25 mouse cellular contexts compared by ENCODE assay signal in genomic region chr10:4038576-4038975, GRCm38 (mm10).
DNase-seq lines count a peak whose midpoint lies in the region; ATAC-seq and TF ChIP-seq lines count a peak whose summit lies in the region.
"Had no signal": no experiment of that assay in that cellular context is flagged by ENCODE, and none has a peak within 500 bp of the region (broad histone marks: within the 10 kb centered on the region; RNA-seq: fewer than 3 reads in every experiment).

No protein-coding gene starts in this region.

- TF ChIP-seq CTCF in kidney, postnatal 0 days (IDR thresholded peaks at IDR 0.05; ENCODE audit: low read depth): no peak
- no peak for TF ChIP-seq CTCF in kidney, adult 2 months (conservative IDR thresholded peaks at IDR 0.05; ENCODE audit: insufficient read depth, insufficient read length, low read depth, low read length)

- no peaks in the 10 kb centered on the region for H3K9me3 ChIP-seq in embryonic facial prominence, embryonic 14.5 days (ENCODE audit: control insufficient read depth, low read length)
- H3K9me3 ChIP-seq in embryonic facial prominence, embryonic 10.5 days: no peaks in the 10 kb centered on the region
- H3K9me3 ChIP-seq in kidney, embryonic 14.5 days (ENCODE audit: control insufficient read depth, low read length): no peaks in the 10 kb centered on the region
- no peaks in the 10 kb centered on the region for H3K9me3 ChIP-seq in kidney, postnatal 0 days (replicated peaks; ENCODE audit: low read length)
- no peaks in the 10 kb centered on the region for H3K9me3 ChIP-seq in limb, embryonic 13.5 days
- H3K9me3 ChIP-seq: heart, embryonic 13.5 days; hindbrain, embryonic 10.5 days; hindbrain, embryonic 13.5 days had no signal

- no peak overlapping the region; the same call in 1 of the 2 replicates for H3K27ac ChIP-seq in embryonic facial prominence, embryonic 14.5 days (replicated peaks; ENCODE audit: low read depth, low read length)
- H3K27ac ChIP-seq in embryonic facial prominence, embryonic 10.5 days (replicated peaks): no peak overlapping the region
- H3K27ac ChIP-seq in kidney, embryonic 14.5 days (ENCODE audit: low read depth, low read length): no peak overlapping the region; the same call in 1 of the 2 replicates
- no peak overlapping the region for H3K27ac ChIP-seq in kidney, postnatal 0 days
- H3K27ac ChIP-seq in kidney, adult 2 months (ENCODE audit: insufficient read depth, low read depth, low read length): no peak overlapping the region
- H3K27ac ChIP-seq in limb, embryonic 13.5 days: peak overlapping the region; percentile 1; the same call in 1 of the 2 replicates
- H3K27ac ChIP-seq: gastrocnemius, adult 2 months; heart, embryonic 13.5 days; hindbrain, embryonic 10.5 days; hindbrain, embryonic 13.5 days had no signal

- no peaks in the 10 kb centered on the region for H3K36me3 ChIP-seq in embryonic facial prominence, embryonic 14.5 days (ENCODE audit: control insufficient read depth, insufficient read depth, low read length)
- H3K36me3 ChIP-seq in embryonic facial prominence, embryonic 10.5 days (replicated peaks): peaks cover 46% of the 10 kb centered on the region
- H3K36me3 ChIP-seq in kidney, embryonic 14.5 days (ENCODE audit: control insufficient read depth, insufficient read depth, low read length): peaks cover 13% of the 10 kb centered on the region; the same call in 1 of the 2 replicates
- no peaks in the 10 kb centered on the region for H3K36me3 ChIP-seq in kidney, postnatal 0 days (ENCODE audit: insufficient read depth, low read length)
- no peaks in the 10 kb centered on the region for H3K36me3 ChIP-seq in kidney, adult 2 months (ENCODE audit: control insufficient read depth, insufficient read depth, low read length)
- H3K36me3 ChIP-seq in limb, embryonic 13.5 days: no peaks in the 10 kb centered on the region
- H3K36me3 ChIP-seq: hindbrain, embryonic 13.5 days had no signal

- no peaks in the 10 kb centered on the region for H3K27me3 ChIP-seq in embryonic facial prominence, embryonic 14.5 days (replicated peaks; ENCODE audit: control insufficient read depth, insufficient read depth, low read length)
- no peaks in the 10 kb centered on the region for H3K27me3 ChIP-seq in embryonic facial prominence, embryonic 10.5 days (replicated peaks; ENCODE audit: low read depth, poor library complexity, severe bottlenecking)
- H3K27me3 ChIP-seq in kidney, embryonic 14.5 days (ENCODE audit: control insufficient read depth, insufficient read depth, low read length): no peaks in the 10 kb centered on the region
- no peaks in the 10 kb centered on the region for H3K27me3 ChIP-seq in kidney, postnatal 0 days (ENCODE audit: insufficient read depth, low read length)
- no peaks in the 10 kb centered on the region for H3K27me3 ChIP-seq in kidney, adult 2 months (replicated peaks; ENCODE audit: control insufficient read depth, insufficient read depth, low read length)
- H3K27me3 ChIP-seq in limb, embryonic 13.5 days: no peaks in the 10 kb centered on the region
- H3K27me3 ChIP-seq: heart, embryonic 13.5 days; hindbrain, embryonic 13.5 days had no signal

- peak; percentile 9; the same call in 1 of the 2 replicates for ATAC-seq in embryonic facial prominence, embryonic 14.5 days (ENCODE audit: low read depth)
- 0 out of 2 replicates have a peak, but pooled peaks have one; percentile 11 for ATAC-seq in kidney, embryonic 14.5 days (ENCODE audit: low FRiP score, low TSS enrichment)
- ATAC-seq in kidney, postnatal 0 days (replicated peaks; ENCODE audit: low FRiP score, low read depth): no peak
- no peak for ATAC-seq in limb, embryonic 13.5 days (ENCODE audit: low FRiP score, low read depth)
- ATAC-seq: activated CD4-positive, CD25-positive, alpha-beta regulatory T cell, adult 4 months; forebrain, embryonic 14.5 days; forebrain, postnatal 0 days; hindbrain, embryonic 16.5 days had no signal

- intact Hi-C loops in left cerebral cortex, postnatal 10 days (cut with DNase I): loop anchor here (5.0 kb wide), 1 partner anchor 294 kb away; no protein-coding TSS in a partner anchor

- peak; percentile 56 for DNase-seq in embryonic facial prominence, embryonic 14.5 days (ENCODE audit: low spot score)
- DNase-seq in embryonic facial prominence, embryonic 10.5 days (ENCODE audit: low spot score): no peak
- DNase-seq in kidney, adult 9 months: no peak
- DNase-seq in kidney, postnatal 0 days (ENCODE audit: low spot score): peak; percentile 81
- DNase-seq in kidney, adult 2 months: no peak
- DNase-seq in left cerebral cortex, postnatal 10 days (ENCODE audit: extremely low spot score in 1 of 2, low spot score in 2 of 2): no peak
- DNase-seq: adrenal gland, adult 8-10 months; adrenal gland, postnatal 25 days; cerebellum, adult 11-12 months; cerebellum, adult 8-10 months; cerebellum, postnatal 10 days; cerebellum, postnatal 36 days; embryo, embryonic 11 days; forebrain, postnatal 0 days; gastrocnemius, adult 2 months; gastrocnemius, postnatal 14 days; heart, adult 18-20 months had no signal

- no peaks in the 10 kb centered on the region for H3K4me1 ChIP-seq in embryonic facial prominence, embryonic 14.5 days (ENCODE audit: control insufficient read depth, insufficient read depth, low read length)
- no peaks in the 10 kb centered on the region for H3K4me1 ChIP-seq in embryonic facial prominence, embryonic 10.5 days
- 0 out of 2 replicates have a peak, but pooled peaks cover 7% of the 10 kb centered on the region for H3K4me1 ChIP-seq in kidney, embryonic 14.5 days (ENCODE audit: control insufficient read depth, insufficient read depth, low read length)
- H3K4me1 ChIP-seq in kidney, postnatal 0 days (replicated peaks; ENCODE audit: insufficient read depth, low read length): no peaks in the 10 kb centered on the region
- no peaks in the 10 kb centered on the region for H3K4me1 ChIP-seq in kidney, adult 2 months (ENCODE audit: control insufficient read depth, insufficient read depth, low read length)
- peaks cover 9% of the 10 kb centered on the region; the same call in 1 of the 2 replicates for H3K4me1 ChIP-seq in limb, embryonic 13.5 days
- H3K4me1 ChIP-seq: heart, embryonic 13.5 days; hindbrain, embryonic 10.5 days; hindbrain, embryonic 13.5 days had no signal

- H3K4me2 ChIP-seq in embryonic facial prominence, embryonic 14.5 days (ENCODE audit: low read depth, low read length): no peak overlapping the region
- H3K4me2 ChIP-seq in kidney, embryonic 14.5 days (replicated peaks; ENCODE audit: low read depth, low read length): no peak overlapping the region
- no peak overlapping the region for H3K4me2 ChIP-seq in kidney, postnatal 0 days (ENCODE audit: low read length)
- H3K4me2 ChIP-seq in limb, embryonic 13.5 days (replicated peaks): no peak overlapping the region
- H3K4me2 ChIP-seq: heart, embryonic 13.5 days; hindbrain, embryonic 13.5 days had no signal

- no peak overlapping the region for H3K4me3 ChIP-seq in embryonic facial prominence, embryonic 14.5 days (ENCODE audit: low read depth, low read length)
- H3K4me3 ChIP-seq in embryonic facial prominence, embryonic 10.5 days: no peak overlapping the region
- H3K4me3 ChIP-seq in kidney, embryonic 14.5 days (ENCODE audit: low read length): no peak overlapping the region
- H3K4me3 ChIP-seq in kidney, postnatal 0 days (replicated peaks; ENCODE audit: low read depth, low read length): no peak overlapping the region
- H3K4me3 ChIP-seq in kidney, adult 2 months (ENCODE audit: insufficient read depth, low read depth, low read length): no peak overlapping the region
- H3K4me3 ChIP-seq in limb, embryonic 13.5 days: no peak overlapping the region
- H3K4me3 ChIP-seq: gastrocnemius, adult 2 months; heart, embryonic 13.5 days; hindbrain, embryonic 10.5 days; hindbrain, embryonic 13.5 days had no signal

- WGBS in embryonic facial prominence, embryonic 14.5 days: 56% methylated on average over 11 of the region's 11 CpGs
- 92% methylated on average over 11 of the region's 11 CpGs for WGBS in embryonic facial prominence, embryonic 10.5 days
- WGBS in kidney, embryonic 14.5 days: 44% methylated on average over 11 of the region's 11 CpGs
- WGBS in kidney, postnatal 0 days: 35% methylated on average over 11 of the region's 11 CpGs
- 72% methylated on average over 11 of the region's 11 CpGs for WGBS in kidney, adult 2 months
- WGBS in limb, embryonic 13.5 days: 49% methylated on average over 11 of the region's 11 CpGs

- TF ChIP-seq POLR2A in kidney, adult 2 months (IDR thresholded peaks at IDR 0.05; ENCODE audit: low read depth, low read length): no peak

- H3K9ac ChIP-seq in embryonic facial prominence, embryonic 14.5 days (ENCODE audit: low read depth, low read length): no peak overlapping the region; the same call in 1 of the 2 replicates
- no peak overlapping the region for H3K9ac ChIP-seq in kidney, embryonic 14.5 days (ENCODE audit: low read depth, low read length)
- no peak overlapping the region for H3K9ac ChIP-seq in kidney, postnatal 0 days (ENCODE audit: low read depth, low read length)
- H3K9ac ChIP-seq in limb, embryonic 13.5 days: no peak overlapping the region
- H3K9ac ChIP-seq: forebrain, postnatal 0 days; heart, embryonic 13.5 days; hindbrain, embryonic 13.5 days had no signal

Comparison
In these comparisons a context has a peak if more than half of its experiments do, and no peak if none do; other contexts are left out.
1. ATAC-seq: peak in embryonic facial prominence, embryonic 14.5 days (single experiment) and kidney, embryonic 14.5 days (single experiment); none in kidney, postnatal 0 days (single experiment) and limb, embryonic 13.5 days (single experiment).
2. DNase-seq: peak in embryonic facial prominence, embryonic 14.5 days (single experiment) and kidney, postnatal 0 days (single experiment); none in embryonic facial prominence, embryonic 10.5 days (single experiment), kidney, adult 9 months (single experiment), kidney, adult 2 months (single experiment) and left cerebral cortex, postnatal 10 days (0 of 2).